Mouse (Mus musculus): ENCODE measurements around the gene Lypd6b.

The Lypd6b gene

GRCm38 (mm10) chr2:49787376-49788050 lies at the start of gene Lypd6b:
Gene Lypd6b (plus strand): TSS chr2:49787688.
- in situ Hi-C loops (cut with MboI, MseI) = no loop called here

GRCm38 (mm10) chr2:49739046-49739445 lies 48.4 kb upstream of the Lypd6b start:
- in situ Hi-C loops (cut with MboI, MseI) = loop anchor here (25.0 kb wide), 1 partner anchor 827 kb away; no protein-coding TSS in a partner anchor

GRCm38 (mm10) chr2:49741026-49741425 lies 46.5 kb upstream of the Lypd6b start:
- in situ Hi-C loops (cut with MboI, MseI) = loop anchor here (25.0 kb wide), 1 partner anchor 829 kb away; no protein-coding TSS in a partner anchor

- in situ Hi-C loops (cut with MboI, MseI) = loop anchor here (25.0 kb wide), 1 partner anchor 830 kb away; no protein-coding TSS in a partner anchor
These were observed 45.4 kb upstream of the Lypd6b start for GRCm38 (mm10) chr2:49741895-49742734.

- in situ Hi-C loops (cut with MboI, MseI) = loop anchor here (25.0 kb wide), 1 partner anchor 831 kb away; no protein-coding TSS in a partner anchor
These were observed 44.6 kb upstream of the Lypd6b start for GRCm38 (mm10) chr2:49742919-49743318.

GRCm38 (mm10) chr2:49743775-49744174 lies 43.7 kb upstream of the Lypd6b start:
- in situ Hi-C loops (cut with MboI, MseI) = loop anchor here (25.0 kb wide), 1 partner anchor 831 kb away; no protein-coding TSS in a partner anchor

GRCm38 (mm10) chr2:49744251-49745093 lies 43.0 kb upstream of the Lypd6b start:
- in situ Hi-C loops (cut with MboI, MseI) = loop anchor here (25.0 kb wide), 1 partner anchor 832 kb away; no protein-coding TSS in a partner anchor

GRCm38 (mm10) chr2:49745094-49745781 lies 42.2 kb upstream of the Lypd6b start:
- in situ Hi-C loops (cut with MboI, MseI) = loop anchor here (25.0 kb wide), 1 partner anchor 833 kb away; no protein-coding TSS in a partner anchor

- in situ Hi-C loops (cut with MboI, MseI) = loop anchor here (25.0 kb wide), 1 partner anchor 835 kb away; no protein-coding TSS in a partner anchor
These were observed 40.5 kb upstream of the Lypd6b start for GRCm38 (mm10) chr2:49746947-49747346.

GRCm38 (mm10) chr2:49747670-49748069 lies 39.8 kb upstream of the Lypd6b start:
- in situ Hi-C loops (cut with MboI, MseI) = loop anchor here (25.0 kb wide), 1 partner anchor 835 kb away; no protein-coding TSS in a partner anchor

GRCm38 (mm10) chr2:49748628-49749342 lies 38.7 kb upstream of the Lypd6b start:
- in situ Hi-C loops (cut with MboI, MseI) = loop anchor here (25.0 kb wide), 1 partner anchor 836 kb away; no protein-coding TSS in a partner anchor

GRCm38 (mm10) chr2:49749730-49750576 lies 37.5 kb upstream of the Lypd6b start:
- in situ Hi-C loops (cut with MboI, MseI) = loop anchor here (25.0 kb wide), 1 partner anchor 838 kb away; no protein-coding TSS in a partner anchor

- in situ Hi-C loops (cut with MboI, MseI) = no loop called here
These were observed 35.8 kb upstream of the Lypd6b start for GRCm38 (mm10) chr2:49751544-49752210.

GRCm38 (mm10) chr2:49752211-49752607 lies 35.3 kb upstream of the Lypd6b start:
- in situ Hi-C loops (cut with MboI, MseI) = no loop called here

- in situ Hi-C loops (cut with MboI, MseI) = no loop called here
These were observed 34.4 kb upstream of the Lypd6b start for GRCm38 (mm10) chr2:49753062-49753461.

- in situ Hi-C loops (cut with MboI, MseI) = no loop called here
These were observed 32.4 kb upstream of the Lypd6b start for GRCm38 (mm10) chr2:49755054-49755453.

GRCm38 (mm10) chr2:49757616-49758015 lies 29.9 kb upstream of the Lypd6b start:
- in situ Hi-C loops (cut with MboI, MseI) = no loop called here

- in situ Hi-C loops (cut with MboI, MseI) = no loop called here
These were observed 23.0 kb upstream of the Lypd6b start for GRCm38 (mm10) chr2:49764331-49764946.
